Mouse (Mus musculus): ENCODE data around the gene Meox1.

GRCm38 (mm10) chr11:101923988-101924387 is 29.8 kb upstream of the Meox1 start:
- TF ChIP-seq CTCF (IDR thresholded peaks at IDR 0.05; ENCODE audit: low read depth, low read length) (no peak), GATA1 (IDR thresholded peaks at IDR 0.05; ENCODE audit: borderline replicate concordance, low read length) (no peak), TAL1 (conservative IDR thresholded peaks at IDR 0.05; ENCODE audit: low read depth, low read length) (no peak), POLR2AphosphoS5 (IDR thresholded peaks at IDR 0.05; ENCODE audit: insufficient replicate concordance, low read depth, low read length) (no peak)
